In the genomic region with DNA sequence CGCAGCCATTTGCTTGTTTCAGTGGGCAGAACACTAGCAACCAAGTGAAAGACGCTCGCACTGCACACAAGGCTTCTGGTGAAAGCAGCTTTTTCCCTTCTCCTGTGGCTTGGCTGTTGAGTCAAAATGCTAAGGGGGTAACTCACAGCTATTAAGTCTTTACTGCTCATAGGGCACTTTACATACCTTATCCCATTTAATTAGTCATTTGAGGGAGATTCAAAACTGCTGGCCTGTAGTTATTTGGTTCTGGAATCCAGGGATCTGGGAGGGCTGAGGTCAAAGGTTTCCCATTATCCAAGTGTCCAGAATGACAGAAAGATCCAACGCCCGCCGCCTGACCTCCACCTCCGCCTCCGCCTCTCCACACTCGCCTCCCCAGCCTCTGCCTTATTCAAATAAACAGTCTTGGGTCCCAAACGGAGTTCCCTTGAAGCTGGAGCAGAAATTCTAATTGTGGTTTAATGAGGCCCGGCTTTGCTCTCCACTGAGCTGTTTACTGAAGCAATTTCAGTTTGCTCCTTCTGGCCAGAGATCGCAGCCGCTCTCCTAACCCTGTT, we compare ENCODE assay signal across 13 mouse cellular contexts.
A peak's percentile ranks its signal among the peaks of the same experiment; 100 is the strongest.
DNase-seq lines count a peak whose midpoint lies in the region; ATAC-seq lines count a peak whose summit lies in the region.
"Had no signal": no experiment of that assay in that cellular context is flagged by ENCODE, and none has a peak within 500 bp of the region (broad histone marks: within the 10 kb centered on the region; RNA-seq: fewer than 3 reads in every experiment).

No protein-coding gene starts in this region.

- 42% methylated on average over 13 of the region's 13 CpGs for WGBS in embryonic facial prominence, embryonic 13.5 days
- 32% methylated on average over 13 of the region's 13 CpGs for WGBS in neural tube, embryonic 14.5 days

- DNase-seq in lung, postnatal 10 days: peak; percentile 51
- DNase-seq in lung, postnatal 14 days: no peak
- peak; percentile 78 for DNase-seq in kidney, postnatal 10 days
- DNase-seq in thymus, adult 18-20 months: no peak
- no peak for DNase-seq in cerebellum, adult 9-10 months
- no peak for DNase-seq in heart, postnatal 10 days
- DNase-seq: cerebellum, postnatal 14 days; heart, adult 18-20 months; thymus, adult 2 months had no signal

- H3K4me1 ChIP-seq in embryonic facial prominence, embryonic 13.5 days: peaks cover 41% of the 10 kb centered on the region
- peaks cover 9% of the 10 kb centered on the region for H3K4me1 ChIP-seq in neural tube, embryonic 14.5 days (ENCODE audit: control insufficient read depth, insufficient read depth, low read length)

- no peak overlapping the region for H3K27ac ChIP-seq in embryonic facial prominence, embryonic 13.5 days
- H3K27ac ChIP-seq in neural tube, embryonic 14.5 days (ENCODE audit: low read depth, low read length): no peak overlapping the region; the same call in 1 of the 2 replicates
- H3K27ac ChIP-seq: hindbrain, embryonic 15.5 days had no signal

- H3K27me3 ChIP-seq in embryonic facial prominence, embryonic 13.5 days: no peaks in the 10 kb centered on the region; the same call in 1 of the 2 replicates
- H3K27me3 ChIP-seq in neural tube, embryonic 14.5 days (ENCODE audit: control insufficient read depth, insufficient read depth, low read length): no peaks in the 10 kb centered on the region
- H3K27me3 ChIP-seq: CH12.LX; hindbrain, embryonic 15.5 days had no signal

- intact Hi-C loops in heart, postnatal 10 days (cut with DNase I): no loop called here

- no peak for ATAC-seq in embryonic facial prominence, embryonic 13.5 days (ENCODE audit: insufficient number of reproducible peaks, insufficient read depth, low FRiP score, low TSS enrichment, low read depth)
- ATAC-seq in neural tube, embryonic 14.5 days (ENCODE audit: low read depth): 0 out of 2 replicates have a peak, but pooled peaks have one; percentile 10

- no peaks in the 10 kb centered on the region for H3K36me3 ChIP-seq in embryonic facial prominence, embryonic 13.5 days
- no peaks in the 10 kb centered on the region for H3K36me3 ChIP-seq in neural tube, embryonic 14.5 days (ENCODE audit: control insufficient read depth, insufficient read depth, low read length)
- H3K36me3 ChIP-seq: hindbrain, embryonic 15.5 days had no signal

- H3K4me3 ChIP-seq in embryonic facial prominence, embryonic 13.5 days: no peak overlapping the region
- H3K4me3 ChIP-seq in neural tube, embryonic 14.5 days (ENCODE audit: low read depth, low read length): no peak overlapping the region
- H3K4me3 ChIP-seq: hindbrain, embryonic 15.5 days had no signal

- H3K4me2 ChIP-seq in embryonic facial prominence, embryonic 13.5 days: no peak overlapping the region
- H3K4me2 ChIP-seq in neural tube, embryonic 14.5 days (ENCODE audit: low read depth, low read length): no peak overlapping the region
- H3K4me2 ChIP-seq: hindbrain, embryonic 15.5 days had no signal

- no peaks in the 10 kb centered on the region for H3K9me3 ChIP-seq in embryonic facial prominence, embryonic 13.5 days
- H3K9me3 ChIP-seq in neural tube, embryonic 14.5 days (ENCODE audit: control insufficient read depth, low read length): no peaks in the 10 kb centered on the region
- H3K9me3 ChIP-seq: hindbrain, embryonic 15.5 days had no signal

- 0 out of 2 replicates have a peak overlapping the region, but pooled peaks have one; percentile 16 for H3K9ac ChIP-seq in embryonic facial prominence, embryonic 13.5 days
- H3K9ac ChIP-seq in neural tube, embryonic 14.5 days (replicated peaks; ENCODE audit: low read depth, low read length): no peak overlapping the region
- H3K9ac ChIP-seq: hindbrain, embryonic 15.5 days had no signal

Comparison
In these comparisons a context has a peak if more than half of its experiments do, and no peak if none do; other contexts are left out.
1. DNase-seq: peak in lung, postnatal 10 days (single experiment) and kidney, postnatal 10 days (single experiment); none in lung, postnatal 14 days (single experiment), thymus, adult 18-20 months (0 of 2), cerebellum, adult 9-10 months (single experiment) and heart, postnatal 10 days (0 of 2).